Mouse (Mus musculus) G1E (cell line): Measurements from ENCODE around the gene Pcgf5. TPM values are rescaled to one million over a fixed set of nuclear protein-coding genes. Genes with fewer than 3 reads are reported as not detected.

Experiments
- ATAC-seq: 2 replicates; pipeline ENCODE4 v1.8.0; 2016; ENCODE audit warnings: mild to moderate bottlenecking; ENCODE audit not compliant: insufficient number of reproducible peaks, poor library complexity, low FRiP score, severe bottlenecking; ENCODE audit errors: extremely low read depth
- DNase-seq: peaks from one replicate; pipeline ENCODE4 v3.0.0; 2012; ENCODE audit warnings: low spot score
- H3K27me3 ChIP-seq: 2 replicates; pipeline ENCODE4 v1.6.1; 2012; ENCODE audit warnings: mild to moderate bottlenecking, low read length, inconsistent platforms; ENCODE audit not compliant: insufficient read depth
- H3K36me3 ChIP-seq: replicated peaks from 2 replicates; pipeline ENCODE3; 2012; ENCODE audit warnings: mild to moderate bottlenecking, inconsistent platforms
- H3K4me1 ChIP-seq: 2 replicates; pipeline ENCODE4 v1.6.1; 2012; ENCODE audit warnings: low read depth, low read length, inconsistent platforms, mixed read lengths; ENCODE audit not compliant: insufficient read depth
- H3K4me3 ChIP-seq: 2 replicates; pipeline ENCODE4 v1.5.1; 2012; ENCODE audit warnings: low read depth, mild to moderate bottlenecking, inconsistent platforms, low read length, moderate library complexity, mixed read lengths
- H3K9me3 ChIP-seq: replicated peaks from 2 replicates; pipeline ENCODE4 v1.6.1; 2012; ENCODE audit warnings: inconsistent platforms
- CTCF ChIP-seq: IDR thresholded peaks from 2 replicates; pipeline ENCODE4 v1.5.1; 2012; ENCODE audit warnings: low read depth, low read length, inconsistent platforms, mixed read lengths
- GATA1 ChIP-seq: IDR thresholded peaks from 2 replicates; pipeline ENCODE4 v1.6.1; 2012; ENCODE audit warnings: borderline replicate concordance, low read length, inconsistent platforms, mixed read lengths
- GATA2 ChIP-seq: IDR thresholded peaks from 2 replicates; pipeline ENCODE4 v1.6.1; 2012; ENCODE audit warnings: low read depth, low read length, inconsistent platforms, borderline replicate concordance
- POLR2AphosphoS5 ChIP-seq: IDR thresholded peaks from 2 replicates; pipeline ENCODE4 v1.6.1; 2012; ENCODE audit warnings: low read depth, low read length, inconsistent platforms; ENCODE audit not compliant: insufficient replicate concordance
- TAL1 ChIP-seq: conservative IDR thresholded peaks from 2 replicates; pipeline ENCODE4 v1.6.1; 2012; ENCODE audit warnings: low read depth, low read length, inconsistent platforms, mixed read lengths
- polyA plus RNA-seq: library from polyadenylated mRNA; stranded (reverse); fragments of >175 nt; gene quantifications from 2 replicates; pipeline ENCODE4 v1.2.3, GENCODE M21; 2012
- total RNA-seq, 2 experiments: library from RNA; stranded (forward) in 1 of 2; stranded (reverse) in 1 of 2; fragments of 200-1000 nt in 1 of 2; fragments of >200 nt in 1 of 2; fragmentation: Nextera tagmentation in 1 of 2; gene quantifications; 2 replicates each; pipeline ENCODE4 v1.2.3; 2014 to 2017

Gene Pcgf5
- total and polyA plus RNA-seq, 3 experiments: 3.8 to 23.5 (median 21.4) TPM

DNA sequence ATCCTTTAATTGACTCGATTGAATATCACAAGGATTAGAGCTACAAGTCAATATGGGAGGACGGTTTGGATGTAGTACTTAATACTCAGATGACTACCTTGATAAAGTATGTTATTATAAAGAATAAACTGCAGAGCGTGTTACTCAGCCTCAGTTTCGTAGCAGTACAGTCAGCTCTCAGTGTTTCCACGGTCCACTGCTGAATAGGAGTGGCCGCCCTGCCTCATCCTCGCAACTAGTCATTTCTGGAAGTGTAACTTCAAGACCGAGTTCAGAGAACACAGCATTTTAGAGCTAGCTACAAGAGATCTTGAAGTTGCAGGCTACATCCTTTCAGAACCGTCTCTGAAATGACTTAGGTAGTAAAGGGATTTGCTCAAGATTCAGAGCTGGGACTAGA lies 2.8 kb downstream of the Pcgf5 start:
- H3K4me1 ChIP-seq: no peaks in the 10 kb centered on the region
- H3K9me3 ChIP-seq: peaks cover 13% of the 10 kb centered on the region
- no peaks in the 10 kb centered on the region for H3K36me3 ChIP-seq
- peaks cover 12% of the 10 kb centered on the region for H3K27me3 ChIP-seq
- ATAC-seq: no peak
- DNase-seq: no peak
- no peak for TF ChIP-seq CTCF
- TF ChIP-seq GATA2: no peak
- no peak for TF ChIP-seq TAL1
- no peak overlapping the region for H3K4me3 ChIP-seq

DNA sequence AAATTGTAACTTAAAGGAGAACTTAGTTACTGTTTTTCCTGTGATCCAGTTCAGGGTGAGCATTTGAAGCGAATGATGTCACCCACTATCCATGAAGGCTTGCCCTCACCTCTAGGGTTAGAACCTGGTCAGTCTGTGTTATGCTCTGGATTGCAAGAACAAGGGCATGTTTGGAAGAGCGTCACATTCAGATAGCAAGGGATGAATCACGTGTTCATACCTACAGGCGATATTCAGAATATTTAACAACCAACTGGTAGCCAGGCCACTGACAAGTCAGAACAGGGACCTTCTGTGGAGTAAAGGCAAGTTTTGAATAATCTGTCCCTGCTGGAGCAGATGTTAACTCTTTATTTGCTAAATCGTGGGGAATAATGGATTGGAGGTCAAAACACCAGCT lies 14.4 kb downstream of the Pcgf5 start:
- Histone ChIP-seq H3K9me3 (no peaks in the 10 kb centered on the region), H3K27me3 (no peaks in the 10 kb centered on the region; the same call in 1 of the 2 replicates), H3K4me3 (no peak overlapping the region), H3K36me3 (no peaks in the 10 kb centered on the region), H3K4me1 (no peaks in the 10 kb centered on the region)
- ATAC-seq: no peak
- TF ChIP-seq GATA1 (no peak), POLR2AphosphoS5 (no peak)
- DNase-seq: no peak

- no peaks in the 10 kb centered on the region; the same call in none of the 2 replicates for H3K27me3 ChIP-seq
- TF ChIP-seq POLR2AphosphoS5: no peak
- no peak for TF ChIP-seq TAL1
- no peak for TF ChIP-seq GATA2
- no peak for TF ChIP-seq CTCF
- TF ChIP-seq GATA1: no peak
- H3K4me3 ChIP-seq: no peak overlapping the region
- H3K9me3 ChIP-seq: no peaks in the 10 kb centered on the region
- no peak for DNase-seq
- no peaks in the 10 kb centered on the region for H3K4me1 ChIP-seq
- ATAC-seq: no peak
- H3K36me3 ChIP-seq: no peaks in the 10 kb centered on the region
These were observed 16.6 kb downstream of the Pcgf5 start for GRCm38 (mm10) chr19:36364757-36365156.

GRCm38 (mm10) chr19:36371478-36371877 lies 23.4 kb downstream of the Pcgf5 start:
- H3K4me3 ChIP-seq: no peak overlapping the region
- no peak for ATAC-seq
- no peaks in the 10 kb centered on the region for H3K36me3 ChIP-seq
- DNase-seq: no peak
- no peaks in the 10 kb centered on the region for H3K9me3 ChIP-seq
- H3K27me3 ChIP-seq: peaks cover 14% of the 10 kb centered on the region
- peaks cover 3% of the 10 kb centered on the region for H3K4me1 ChIP-seq
- TF ChIP-seq TAL1 (no peak), GATA2 (no peak), CTCF (no peak), POLR2AphosphoS5 (no peak), GATA1 (no peak)

DNA sequence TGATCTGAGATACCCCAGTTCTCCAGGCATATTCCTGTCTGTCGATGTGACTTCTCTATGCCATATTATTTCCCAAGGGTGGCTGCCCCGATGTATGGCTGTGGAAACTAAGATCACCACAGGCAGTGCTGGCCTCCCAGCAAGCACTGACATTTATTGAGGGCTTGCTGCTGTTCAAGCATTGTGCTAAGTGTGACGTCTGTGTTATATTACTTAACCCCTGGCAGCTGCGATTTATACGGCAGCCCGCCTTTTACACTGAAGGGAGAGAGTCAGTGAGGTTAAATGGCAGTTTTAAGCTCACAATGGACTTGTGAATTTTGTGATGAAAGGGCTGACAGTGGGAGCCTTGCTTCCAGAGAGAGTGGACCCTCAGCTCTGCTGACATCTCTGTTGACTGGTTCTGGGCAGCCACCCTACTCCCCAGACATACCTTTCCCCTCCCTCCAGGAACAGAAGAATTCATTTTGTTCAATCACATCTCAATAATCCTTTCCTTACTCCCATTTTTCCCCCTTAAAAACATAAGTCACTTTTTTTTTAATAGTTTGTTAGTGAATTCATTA lies 25.0 kb downstream of the Pcgf5 start:
- H3K9me3 ChIP-seq: no peaks in the 10 kb centered on the region
- H3K36me3 ChIP-seq: no peaks in the 10 kb centered on the region
- TF ChIP-seq GATA1: no peak
- no peak for TF ChIP-seq POLR2AphosphoS5
- no peak for TF ChIP-seq GATA2
- TF ChIP-seq TAL1: no peak
- TF ChIP-seq CTCF: no peak
- DNase-seq (no peak), ATAC-seq (no peak)
- peaks cover 3% of the 10 kb centered on the region for H3K4me1 ChIP-seq
- no peak overlapping the region for H3K4me3 ChIP-seq
- peaks cover 17% of the 10 kb centered on the region for H3K27me3 ChIP-seq

GRCm38 (mm10) chr19:36375200-36375783 lies 27.2 kb downstream of the Pcgf5 start:
- H3K4me3 ChIP-seq: no peak overlapping the region
- peaks cover 22% of the 10 kb centered on the region for H3K27me3 ChIP-seq
- no peaks in the 10 kb centered on the region for H3K36me3 ChIP-seq
- no peaks in the 10 kb centered on the region for H3K9me3 ChIP-seq
- peaks cover 3% of the 10 kb centered on the region for H3K4me1 ChIP-seq
- DNase-seq (no peak), ATAC-seq (no peak)
- TF ChIP-seq GATA2 (no peak), POLR2AphosphoS5 (no peak), GATA1 (no peak), CTCF (no peak), TAL1 (no peak)

GRCm38 (mm10) chr19:36377729-36378128 lies 29.6 kb downstream of the Pcgf5 start:
- no peaks in the 10 kb centered on the region for H3K36me3 ChIP-seq
- H3K9me3 ChIP-seq: no peaks in the 10 kb centered on the region
- TF ChIP-seq TAL1 (no peak), POLR2AphosphoS5 (no peak), CTCF (no peak), GATA2 (no peak), GATA1 (no peak)
- no peak for ATAC-seq
- no peak overlapping the region for H3K4me3 ChIP-seq
- H3K27me3 ChIP-seq: peaks cover 19% of the 10 kb centered on the region
- DNase-seq: no peak
- no peaks in the 10 kb centered on the region for H3K4me1 ChIP-seq
